Mouse (Mus musculus) kidney, postnatal 10 days (tissue): ENCODE results near the gene Pik3c2g.
A peak's percentile ranks its signal among the peaks of the same experiment; 100 is the strongest.

Experiments
- DNase-seq: peaks from one replicate; pipeline ENCODE4 v3.0.0; 2021; ENCODE audit warnings: mixed read lengths

Gene Pik3c2g

GRCm38 (mm10) chr6:139947106-139947879, 360.3 kb downstream of the Pik3c2g start:
- DNase-seq: peak; percentile 30

DNA sequence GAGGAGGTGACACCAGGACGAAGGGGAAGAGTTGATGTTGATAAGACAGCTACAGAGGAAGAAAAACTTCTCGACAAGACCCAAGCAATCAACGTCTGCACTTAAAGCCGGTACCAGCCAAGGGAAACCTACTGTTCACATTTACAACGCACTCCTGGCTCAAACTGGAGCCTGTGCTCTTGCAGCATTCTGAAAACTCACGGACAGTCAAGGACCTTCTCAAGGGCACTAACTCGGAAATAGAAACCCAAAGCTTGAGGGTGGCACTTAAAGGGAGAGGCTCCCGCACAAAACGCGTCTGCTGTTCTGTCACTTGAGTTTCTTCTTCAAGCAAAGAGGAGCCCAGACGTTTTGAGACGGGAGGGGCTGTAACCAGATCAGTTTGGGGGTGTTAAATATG, 366.6 kb downstream of the Pik3c2g start:
- DNase-seq: no peak

GRCm38 (mm10) chr6:139957531-139958241, 370.7 kb downstream of the Pik3c2g start:
- peak; percentile 67 for DNase-seq

DNA sequence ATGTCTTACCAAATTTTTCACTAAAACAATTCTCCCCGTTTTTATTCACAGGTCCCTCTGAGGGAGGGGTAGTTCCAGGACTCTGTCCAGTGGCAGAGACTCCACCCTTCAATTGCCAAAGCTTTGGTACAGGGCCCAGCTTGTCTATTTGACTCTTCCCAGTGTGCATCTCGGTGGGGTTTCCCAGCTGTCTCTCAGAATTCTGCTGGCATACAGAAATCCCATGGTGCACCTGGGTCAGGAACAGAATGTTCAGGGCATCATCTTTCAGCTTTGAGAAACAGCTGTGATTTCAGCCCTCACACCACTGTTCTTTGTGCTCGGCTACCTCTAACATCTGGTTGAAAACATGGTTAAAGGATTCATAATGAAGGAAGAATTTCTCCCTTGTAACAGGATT, 376.8 kb downstream of the Pik3c2g start:
- DNase-seq: no peak

- no peak for DNase-seq
These were observed 377.9 kb downstream of the Pik3c2g start for GRCm38 (mm10) chr6:139964895-139965294.

GRCm38 (mm10) chr6:139966684-139967083, 379.7 kb downstream of the Pik3c2g start:
- no peak for DNase-seq

GRCm38 (mm10) chr6:139971608-139972298, 384.7 kb downstream of the Pik3c2g start:
- no peak for DNase-seq

- DNase-seq: no peak
These were observed 387.6 kb downstream of the Pik3c2g start for GRCm38 (mm10) chr6:139974668-139975067.

DNA sequence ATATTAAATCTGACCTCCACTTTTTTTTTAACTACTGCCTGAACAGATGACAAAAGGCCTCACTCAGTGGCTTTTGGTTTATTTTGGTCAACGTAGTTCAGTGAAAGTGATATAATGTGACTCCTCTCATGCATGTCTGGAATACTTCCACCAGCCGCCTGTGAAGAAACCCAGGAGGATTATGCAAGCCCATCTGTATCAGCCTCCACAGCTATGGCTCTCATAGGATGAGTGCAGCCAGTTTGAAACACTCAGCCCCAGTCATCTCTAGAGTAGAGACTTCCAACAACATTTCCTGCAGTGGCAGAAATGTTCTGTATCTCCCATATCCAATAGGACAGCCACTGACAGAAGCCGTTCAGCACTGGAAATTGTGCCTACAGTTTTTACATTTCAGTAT, 391.1 kb downstream of the Pik3c2g start:
- no peak for DNase-seq

DNA sequence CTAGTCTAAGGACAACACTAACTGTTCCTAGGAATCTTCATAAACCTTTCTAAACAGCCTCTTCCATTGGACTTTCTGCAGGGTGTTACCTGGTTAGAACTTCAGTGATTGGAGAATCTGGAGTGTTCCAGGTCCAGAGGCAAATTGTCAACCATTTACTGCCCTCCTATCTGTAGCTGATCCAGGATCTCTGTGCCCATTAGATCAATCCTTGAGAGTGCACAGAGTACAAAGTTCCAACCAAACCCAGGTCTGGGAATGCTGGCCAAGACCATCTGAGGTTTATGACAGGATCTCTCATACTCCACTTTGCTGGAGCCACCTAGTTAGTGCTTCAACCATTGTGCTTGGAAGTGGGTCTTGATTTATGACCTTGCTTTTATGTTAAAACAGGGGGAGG, 394.0 kb downstream of the Pik3c2g start:
- no peak for DNase-seq

DNA sequence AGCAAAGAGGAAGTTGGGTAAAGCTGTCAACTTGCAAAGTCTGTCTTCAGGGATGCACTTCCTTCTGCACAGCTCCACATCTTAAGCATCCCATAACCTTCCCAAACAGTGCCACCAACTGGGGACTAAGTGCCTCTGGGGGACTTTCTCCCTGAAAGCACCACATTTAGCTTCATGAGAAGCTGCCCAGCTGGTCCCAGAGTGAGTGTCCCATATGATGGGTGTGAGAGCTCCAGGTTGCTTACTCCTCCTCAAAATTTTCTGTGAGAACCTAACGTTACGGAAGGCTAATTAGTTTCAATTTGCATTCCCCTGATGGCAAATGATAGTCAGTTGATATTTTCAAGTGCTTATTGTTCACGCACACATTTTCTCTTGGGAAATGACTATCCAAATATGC, 397.0 kb downstream of the Pik3c2g start:
- DNase-seq: no peak

GRCm38 (mm10) chr6:139986564-139986963, 399.5 kb downstream of the Pik3c2g start:
- no peak for DNase-seq

DNA sequence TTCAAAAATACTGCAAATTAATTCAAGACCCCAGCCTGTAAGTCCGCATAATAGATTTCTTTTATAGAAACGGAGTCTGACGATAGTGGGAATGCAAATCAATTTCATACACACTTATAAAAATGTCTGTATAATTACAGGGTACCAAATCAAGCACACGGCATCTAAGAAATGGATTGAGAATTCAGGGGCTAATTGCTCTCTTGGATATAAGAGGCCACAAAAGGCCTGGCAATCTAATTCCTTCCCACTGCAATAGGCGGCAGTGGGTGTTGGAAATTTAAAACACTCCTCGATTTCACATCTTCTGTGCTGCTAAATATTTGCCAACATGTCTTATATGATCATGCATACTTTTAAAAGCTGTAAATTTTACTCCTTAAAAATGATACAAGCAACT, 402.1 kb downstream of the Pik3c2g start:
- DNase-seq: no peak

GRCm38 (mm10) chr6:139989597-139989996, 402.6 kb downstream of the Pik3c2g start:
- no peak for DNase-seq

DNA sequence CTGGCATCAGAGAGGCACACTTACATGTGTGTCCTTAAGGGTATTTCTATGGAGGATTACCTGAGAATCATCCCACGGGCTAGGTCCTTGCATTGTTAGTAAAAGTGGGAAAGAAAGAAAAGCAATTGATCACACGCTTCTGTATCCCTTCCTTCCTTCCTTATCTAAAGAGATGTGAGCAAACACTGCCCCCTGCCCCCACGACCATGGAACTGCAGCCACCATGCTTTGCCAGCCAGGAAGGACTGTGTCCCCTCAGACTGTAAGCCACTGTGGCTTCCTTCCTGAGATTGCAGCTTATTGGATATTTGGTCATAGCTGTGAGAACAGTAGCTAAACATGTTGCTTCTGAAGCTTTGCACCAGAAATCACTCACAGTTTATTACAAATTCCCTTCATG, 418.2 kb downstream of the Pik3c2g start:
- no peak for DNase-seq
